Mouse (Mus musculus) thymus, postnatal 14 days (tissue): ENCODE results near the gene Acvr1.

Experiments used
- DNase-seq: peaks from one replicate; pipeline ENCODE4 v3.0.0; 2021

The Acvr1 gene

DNA sequence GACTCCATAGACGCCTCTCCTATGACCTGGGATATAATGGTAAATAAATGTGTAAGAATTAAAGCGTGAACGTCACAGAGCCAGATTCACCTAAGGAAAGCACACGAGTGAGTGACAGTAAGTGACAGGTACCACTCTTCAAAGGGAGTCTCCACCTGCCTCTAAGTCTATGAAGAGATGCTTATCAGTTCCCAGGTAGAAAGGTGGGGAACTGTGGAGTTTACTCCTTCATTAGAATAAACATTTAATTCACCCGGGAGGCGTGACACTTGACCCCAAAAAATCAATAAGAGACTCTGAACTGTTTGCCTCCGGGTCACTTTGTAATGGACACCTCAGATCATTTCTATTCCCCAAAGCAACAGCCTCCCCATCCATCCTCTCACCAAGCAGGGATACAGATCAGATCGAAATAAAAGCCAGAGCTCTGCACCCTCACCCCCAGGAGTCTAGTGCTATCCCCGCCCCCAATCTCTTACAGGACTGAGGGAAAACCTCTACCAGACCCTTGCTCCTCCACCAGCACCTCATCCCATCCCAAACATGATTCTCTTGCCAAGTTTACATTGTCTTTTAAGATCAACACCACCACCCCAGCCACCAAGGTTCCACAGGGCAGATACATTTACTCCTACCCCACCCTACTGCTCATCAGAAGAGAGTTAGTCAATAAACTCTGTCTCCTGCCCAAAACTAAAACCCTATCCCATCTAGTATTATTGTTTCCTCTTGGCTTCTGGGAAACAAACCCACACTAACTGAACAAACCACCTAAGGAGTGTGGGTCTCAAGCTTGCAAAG lies 9.7 kb downstream of the Acvr1 start:
- no peak for DNase-seq

- DNase-seq = no peak
Measured at GRCm38 (mm10) chr2:58552296-58552695, 14.7 kb downstream of the Acvr1 start.

DNA sequence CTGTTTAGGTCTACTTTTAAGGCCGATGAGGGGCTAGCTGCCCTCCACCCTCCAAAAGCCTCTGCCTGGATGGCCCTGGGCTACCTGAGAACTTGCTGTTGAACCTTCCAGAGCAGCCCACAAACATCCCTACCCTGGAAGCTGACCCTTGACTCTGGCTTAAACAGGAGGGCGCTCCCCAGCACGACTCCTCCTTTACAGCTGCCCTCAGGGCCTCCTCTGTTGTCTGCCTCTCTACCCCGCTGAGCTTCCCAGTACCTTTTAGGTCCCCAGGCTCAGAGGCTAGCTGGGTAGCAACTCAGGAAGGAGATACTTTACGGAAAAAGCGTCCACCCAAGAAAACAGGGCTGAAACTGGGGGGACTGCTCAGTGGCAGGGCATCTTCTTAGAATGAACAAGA lies 15.1 kb downstream of the Acvr1 start:
- DNase-seq = no peak

GRCm38 (mm10) chr2:58550488-58550887 lies 16.5 kb downstream of the Acvr1 start:
- DNase-seq = no peak

DNA sequence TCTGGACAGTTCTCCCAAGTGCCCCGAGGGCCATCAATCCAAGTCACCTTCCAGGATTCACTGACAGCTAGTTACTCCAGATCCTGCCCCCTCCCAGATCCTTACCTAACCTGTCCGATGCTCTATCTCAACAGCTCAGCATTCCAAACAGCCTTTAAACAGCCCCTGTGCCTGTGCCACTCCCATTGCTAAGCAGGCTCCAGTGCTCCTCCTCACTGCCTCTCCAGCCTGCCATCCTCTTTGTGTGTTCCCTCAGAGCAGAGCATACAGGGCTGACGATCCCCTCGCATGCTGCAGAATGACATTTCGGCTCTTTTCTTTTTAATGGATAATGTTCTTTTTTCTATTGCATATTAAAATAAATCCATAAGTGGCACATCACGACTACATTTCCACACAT lies 17.0 kb downstream of the Acvr1 start:
- DNase-seq = no peak

DNA sequence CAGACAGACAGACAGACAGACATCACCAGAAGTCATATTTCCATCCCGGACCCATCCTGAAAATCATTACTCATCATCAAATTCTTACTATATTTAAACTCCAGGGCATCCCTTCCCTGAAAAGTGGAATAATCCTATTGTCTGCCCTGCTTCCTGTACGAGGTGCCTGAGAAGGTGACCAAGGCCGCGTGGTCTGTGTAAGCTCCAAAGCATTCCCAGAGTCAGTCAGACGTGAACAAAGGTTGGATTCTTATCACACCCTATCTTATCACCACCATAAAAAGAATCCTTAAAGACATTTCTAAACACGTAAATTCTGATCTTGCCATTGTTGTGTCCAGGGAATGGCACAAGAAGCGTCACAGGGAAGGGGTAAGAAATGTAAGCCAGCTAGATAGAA lies 18.0 kb downstream of the Acvr1 start:
- no peak for DNase-seq

DNA sequence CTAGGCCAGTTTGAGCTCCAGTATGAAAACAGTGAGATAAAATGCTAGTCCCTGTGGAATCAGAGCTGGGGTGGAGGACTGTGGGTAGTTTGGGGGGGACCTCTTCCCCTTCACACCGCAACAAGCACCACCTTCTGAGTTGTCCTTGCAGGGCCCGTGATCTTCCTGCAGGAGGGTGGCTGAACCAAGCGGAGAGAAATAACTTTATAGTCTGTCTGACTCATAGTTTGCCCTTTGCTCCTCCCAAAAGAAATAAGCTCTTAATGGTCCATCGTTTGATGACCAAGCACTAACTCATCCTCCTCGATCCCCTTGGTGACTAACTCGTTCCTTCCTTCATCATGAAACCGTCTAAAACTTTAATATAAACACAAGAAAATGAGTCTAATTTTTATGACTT lies 20.7 kb downstream of the Acvr1 start:
- DNase-seq = no peak

DNA sequence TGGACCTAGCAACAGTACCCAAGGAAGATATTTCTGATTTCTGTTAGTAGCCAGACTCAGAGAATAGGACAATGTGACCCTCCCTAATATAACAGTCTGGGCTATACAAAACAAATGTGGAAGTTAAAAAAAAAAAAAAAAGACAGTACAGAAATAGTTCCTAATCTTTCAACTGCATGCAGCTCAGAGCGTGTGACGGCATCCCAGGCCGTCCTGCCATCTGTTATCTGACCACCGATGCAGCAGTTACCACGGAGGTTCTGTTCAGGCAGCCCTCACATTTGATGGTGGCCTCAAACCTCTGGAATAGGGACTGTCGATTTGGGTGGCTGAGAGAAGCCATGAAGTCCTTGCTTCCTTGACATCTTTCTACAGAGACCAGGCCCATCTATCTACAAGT lies 22.6 kb downstream of the Acvr1 start:
- no peak for DNase-seq

DNA sequence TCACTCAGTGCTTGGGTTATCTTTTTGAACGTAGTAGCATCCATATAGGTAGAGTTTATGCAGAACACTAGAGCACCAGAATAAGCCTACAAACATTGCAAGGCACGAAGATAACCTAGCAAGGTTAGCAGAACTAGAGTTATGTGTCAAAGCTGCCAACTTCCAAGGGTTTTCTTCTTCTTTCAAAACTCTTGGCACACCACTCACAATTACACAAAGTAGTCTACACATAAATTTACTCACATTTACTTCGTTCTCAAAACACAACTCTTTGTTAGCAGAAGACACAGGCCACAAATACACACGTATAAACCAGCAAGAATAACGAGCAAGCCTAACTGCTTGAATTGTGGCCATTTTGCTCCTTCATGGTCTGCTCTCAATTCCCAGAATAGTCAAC lies 23.7 kb downstream of the Acvr1 start:
- DNase-seq = no peak

GRCm38 (mm10) chr2:58538196-58538595 lies 28.8 kb downstream of the Acvr1 start:
- no peak for DNase-seq

DNA sequence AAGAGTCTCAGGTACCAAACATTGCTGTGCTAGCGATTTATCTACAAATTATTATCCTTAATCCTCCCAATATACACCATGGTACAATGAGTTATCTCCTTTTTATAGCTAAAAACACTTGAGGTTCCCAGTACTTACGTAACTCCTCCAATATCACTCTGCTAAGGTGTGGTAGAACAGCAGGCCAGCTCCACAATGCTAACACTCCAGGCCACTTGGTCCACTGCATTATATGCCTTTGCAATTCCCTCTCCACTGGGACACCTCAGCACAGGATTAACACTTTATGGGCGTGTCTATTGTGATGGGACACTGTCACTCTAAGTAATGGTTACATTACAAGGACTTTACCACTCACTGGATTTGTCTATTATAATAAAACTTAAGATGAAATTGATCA lies 30.2 kb downstream of the Acvr1 start:
- no peak for DNase-seq

DNA sequence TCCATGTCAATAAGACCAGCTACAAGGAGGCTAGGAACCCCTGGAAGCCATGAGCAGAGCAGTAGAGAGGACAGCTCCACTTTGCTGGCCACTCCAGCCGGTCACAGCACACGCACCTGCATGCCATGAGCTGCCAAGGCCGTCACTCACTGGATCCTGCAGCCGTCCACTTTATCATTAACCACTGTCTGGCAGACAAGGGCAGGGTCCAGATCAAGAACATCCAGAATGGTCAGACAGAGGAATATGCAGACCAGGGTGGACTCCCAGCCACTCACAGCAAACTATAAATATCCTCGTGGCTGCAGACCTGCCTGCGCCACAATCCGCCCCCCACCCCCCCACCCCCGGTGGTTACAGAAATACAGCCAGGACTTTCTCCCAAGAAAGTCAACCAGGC lies 31.7 kb downstream of the Acvr1 start:
- no peak for DNase-seq

GRCm38 (mm10) chr2:58534379-58534778 lies 32.6 kb downstream of the Acvr1 start:
- no peak for DNase-seq

- no peak for DNase-seq
Measured at GRCm38 (mm10) chr2:58533521-58534001, 33.4 kb downstream of the Acvr1 start.

DNA sequence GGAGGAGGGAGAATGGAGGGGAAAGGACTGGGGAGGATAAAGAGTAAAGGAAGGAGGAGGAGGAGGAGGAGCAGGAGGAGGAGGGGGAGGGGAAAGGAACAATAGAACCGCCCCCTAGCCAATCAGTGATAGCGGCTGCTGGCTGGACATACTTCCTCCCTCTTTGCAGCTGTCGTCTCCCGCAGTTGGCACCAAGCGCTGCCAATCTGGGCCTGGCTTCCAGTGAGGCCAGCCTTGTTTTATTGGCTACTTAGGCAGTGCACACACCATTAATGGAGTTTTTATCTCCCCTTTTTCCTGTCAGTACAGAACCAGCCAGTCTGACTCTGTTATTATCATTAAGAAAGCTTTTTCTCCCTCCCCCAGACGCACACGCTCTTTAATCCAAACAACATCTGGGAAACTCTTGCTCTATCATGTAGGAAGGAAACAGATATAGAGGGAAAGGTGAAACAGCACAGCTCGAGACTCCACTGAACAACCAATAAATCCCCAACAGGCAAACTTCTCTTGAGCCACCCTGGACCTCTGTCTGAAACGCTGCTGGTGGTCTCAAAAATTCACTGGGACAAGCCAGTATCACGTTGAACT lies 34.6 kb downstream of the Acvr1 start:
- peak; percentile 9 for DNase-seq

DNA sequence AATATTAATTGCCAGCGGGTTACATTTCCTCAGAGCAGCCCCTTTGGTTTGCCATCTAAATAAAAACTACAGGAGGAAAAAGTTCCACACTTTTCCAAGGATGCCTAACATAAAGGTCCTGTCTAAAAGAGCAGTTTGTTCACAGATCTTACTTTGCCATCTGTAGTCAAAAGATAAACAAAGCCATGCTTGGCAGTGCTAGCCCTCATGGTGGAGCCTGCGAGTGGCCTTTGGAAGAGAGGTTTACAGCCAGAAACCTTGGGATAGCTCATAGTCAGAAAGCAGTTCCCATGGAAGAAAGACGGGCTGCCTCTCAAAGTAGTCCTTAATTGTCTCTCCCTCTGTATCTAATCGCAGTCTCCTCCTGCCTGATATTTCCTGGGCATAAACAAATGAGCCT lies 36.4 kb downstream of the Acvr1 start:
- DNase-seq = no peak

- no peak for DNase-seq
Measured at GRCm38 (mm10) chr2:58529860-58530440, 37.0 kb downstream of the Acvr1 start.

DNA sequence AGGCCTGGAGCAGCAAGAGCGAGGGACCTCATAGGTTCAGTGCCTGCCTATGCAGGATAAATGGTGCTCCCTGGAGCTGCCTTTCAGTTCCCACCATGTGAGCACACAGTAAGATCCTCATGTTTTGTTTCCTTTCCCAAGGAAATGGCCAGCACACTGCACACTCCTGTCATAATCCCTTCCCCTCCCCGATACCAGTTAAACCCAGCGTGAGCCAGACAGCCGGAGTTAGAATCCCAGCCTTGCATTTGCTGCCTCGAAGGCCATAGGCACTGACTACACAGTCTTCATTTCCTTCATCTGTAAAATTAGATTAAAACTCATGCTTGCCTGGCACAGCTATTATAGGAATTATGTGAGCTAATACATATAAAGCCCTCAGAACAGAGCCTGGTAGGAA lies 37.6 kb downstream of the Acvr1 start:
- no peak for DNase-seq

GRCm38 (mm10) chr2:58527786-58528185 lies 39.2 kb downstream of the Acvr1 start:
- DNase-seq = no peak

DNA sequence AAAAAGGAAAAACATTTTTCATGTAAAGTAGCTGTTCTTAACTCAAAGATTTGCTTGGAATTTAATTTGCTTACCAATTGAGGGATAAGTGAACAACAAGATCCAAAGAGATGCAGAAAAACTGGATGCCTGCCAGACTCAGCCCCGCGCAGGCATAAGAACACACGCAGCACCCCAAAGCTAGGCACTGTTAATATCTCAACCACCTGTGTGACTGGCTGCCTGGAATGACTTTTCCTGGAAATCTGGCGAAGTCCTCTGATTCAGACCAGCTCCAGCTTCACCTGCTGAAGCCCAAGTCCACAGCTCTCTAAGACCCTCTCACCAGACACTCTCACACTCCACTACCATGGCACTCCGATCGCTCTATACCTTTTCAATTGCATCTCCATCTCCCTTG lies 42.6 kb downstream of the Acvr1 start:
- no peak for DNase-seq

- DNase-seq = no peak
Measured at GRCm38 (mm10) chr2:58523894-58524293, 43.1 kb downstream of the Acvr1 start.

DNA sequence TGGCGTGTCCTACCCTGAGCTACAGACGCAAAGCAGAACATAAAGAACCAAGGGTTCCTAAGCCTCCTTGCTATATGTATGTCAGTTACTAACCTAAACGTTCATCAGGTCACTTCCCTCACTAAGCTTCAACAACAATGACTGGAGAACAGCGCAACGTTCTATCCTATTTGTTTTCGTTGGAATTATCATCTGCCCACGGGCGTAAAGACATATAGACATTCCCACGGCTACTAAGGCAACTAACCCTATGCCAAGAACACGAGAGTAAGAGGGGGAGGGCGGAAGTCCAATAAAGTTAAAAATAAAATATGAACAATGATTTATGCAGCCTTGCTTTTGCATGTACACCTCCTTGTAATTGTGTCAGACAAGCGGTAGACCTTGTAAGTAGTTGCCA lies 43.9 kb downstream of the Acvr1 start:
- no peak for DNase-seq

DNA sequence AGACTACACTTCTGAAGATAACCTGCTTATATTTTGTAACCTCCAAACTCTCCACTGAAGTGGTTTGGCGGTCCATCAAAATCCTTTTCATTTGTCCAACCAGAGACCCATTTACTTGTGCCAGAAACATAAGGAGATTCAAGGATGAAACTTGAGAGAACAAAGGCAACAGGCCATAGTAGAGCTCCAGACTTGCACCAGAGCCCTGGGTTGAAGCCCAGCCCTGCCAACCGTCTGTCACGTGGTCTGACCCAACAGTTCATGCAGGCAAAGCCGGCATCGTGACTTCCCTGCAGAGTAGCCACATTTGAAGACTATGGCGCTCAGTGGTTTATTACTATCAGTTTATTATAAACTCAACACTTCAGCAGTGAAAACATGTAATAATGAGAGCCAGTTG lies 45.3 kb downstream of the Acvr1 start:
- no peak for DNase-seq

- DNase-seq = no peak
Measured at GRCm38 (mm10) chr2:58520727-58521126, 46.2 kb downstream of the Acvr1 start.
